Mouse (Mus musculus) frontal cortex, postnatal 36 days (tissue): ENCODE measurements at regions not wholly inside any gene's neighbourhood (a gene's known extent, or its start where the extent isn't known, plus 50 kb on each side); places are given as distances from the start of the nearest gene placed in this dataset.
"Not testable (repeated sequence)": the region's sequence is repeated elsewhere in the genome, so short reads cannot be mapped to it uniquely, and the experiment has no call there.

Experiments
- DNase-seq, 2 experiments: peaks; one replicate each; pipeline ENCODE4 v3.0.0; 2022; ENCODE audit warnings: low spot score in 2 of 2

DNA sequence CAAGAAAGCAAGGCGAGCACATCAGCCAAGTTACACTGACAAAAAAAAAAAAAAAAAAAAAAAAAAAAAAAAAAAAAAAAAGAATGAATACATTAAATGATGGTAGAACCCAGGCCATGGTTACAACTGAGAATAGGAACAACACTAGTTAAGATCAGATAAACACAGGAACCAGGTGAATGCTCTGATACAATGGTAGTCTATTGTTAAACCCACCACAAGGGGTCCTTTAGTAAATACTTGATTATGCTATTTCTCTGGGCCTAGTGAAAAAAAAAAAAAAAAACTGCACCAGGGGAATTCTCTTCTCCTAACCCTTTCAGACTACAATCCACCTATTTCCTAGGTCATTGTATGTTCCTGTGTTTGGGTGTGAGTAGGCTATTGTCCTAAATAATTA, 2289.7 kb downstream of the Cntnap5b start:
- no peak for DNase-seq

DNA sequence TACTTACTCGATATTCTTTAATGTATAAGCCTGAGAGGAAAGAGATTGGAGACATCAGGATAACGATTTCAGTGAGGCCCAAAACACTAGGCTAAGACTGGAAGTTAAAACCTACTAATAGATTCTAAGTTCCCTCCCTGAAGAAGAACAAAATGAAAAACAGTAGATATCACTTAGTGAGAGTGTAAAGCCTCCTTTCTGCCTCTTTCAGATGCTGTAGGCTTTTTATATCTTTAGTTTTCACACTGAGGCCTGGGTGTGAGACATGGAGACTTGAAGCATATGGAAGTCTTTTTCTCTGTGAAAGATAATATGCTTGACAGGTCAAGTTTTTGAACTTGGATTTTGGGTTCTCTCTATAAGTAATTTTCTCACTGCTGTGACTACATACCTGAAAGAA, 2333.1 kb downstream of the Cntnap5b start:
- peak in 1 of 2 experiments; percentile 3 for DNase-seq

- DNase-seq = peak; percentile 7 to 26
Measured at GRCm38 (mm10) chr1:102139021-102139420, 2366.5 kb downstream of the Cntnap5b start.

DNA sequence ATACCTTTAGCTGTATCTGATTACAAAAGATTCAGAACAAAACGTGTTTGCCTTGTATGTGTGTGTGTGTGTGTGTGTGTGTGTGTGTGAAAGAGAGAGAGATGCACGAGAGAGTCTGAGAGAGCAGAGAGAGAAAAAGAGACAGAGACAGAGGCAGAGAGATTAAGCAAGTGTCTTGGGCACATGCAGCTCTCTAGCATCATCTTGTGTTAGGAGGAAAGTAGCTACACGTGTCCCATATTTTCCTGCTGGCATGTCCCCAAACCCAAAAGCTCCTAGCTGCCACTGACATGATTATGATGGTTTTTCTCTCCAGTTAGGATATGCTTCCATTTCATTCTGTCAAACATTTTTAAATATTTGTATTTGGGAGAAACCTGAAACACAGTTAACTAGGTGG, 2373.8 kb downstream of the Cntnap5b start:
- peak in 1 of 2 experiments; percentile 16 for DNase-seq

DNA sequence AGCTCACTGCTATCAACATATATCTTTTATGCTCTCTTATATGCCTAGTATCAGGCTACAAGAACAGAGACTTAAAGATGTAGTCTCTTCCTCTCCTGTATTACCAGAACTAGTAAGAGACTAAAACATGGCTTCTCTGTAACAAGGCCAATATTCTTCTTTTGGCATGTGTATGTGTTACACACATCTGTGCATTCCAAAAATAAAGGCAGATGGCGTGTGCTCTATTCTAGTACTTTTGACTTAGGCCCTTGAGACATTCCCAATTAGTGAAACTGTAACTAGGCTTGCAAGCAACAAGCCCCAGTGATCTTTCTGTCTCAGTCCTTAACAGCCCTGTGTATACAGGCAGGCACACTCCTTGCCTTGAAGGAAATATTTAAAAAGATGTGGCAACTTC, 2394.1 kb downstream of the Cntnap5b start:
- no peak for DNase-seq

DNA sequence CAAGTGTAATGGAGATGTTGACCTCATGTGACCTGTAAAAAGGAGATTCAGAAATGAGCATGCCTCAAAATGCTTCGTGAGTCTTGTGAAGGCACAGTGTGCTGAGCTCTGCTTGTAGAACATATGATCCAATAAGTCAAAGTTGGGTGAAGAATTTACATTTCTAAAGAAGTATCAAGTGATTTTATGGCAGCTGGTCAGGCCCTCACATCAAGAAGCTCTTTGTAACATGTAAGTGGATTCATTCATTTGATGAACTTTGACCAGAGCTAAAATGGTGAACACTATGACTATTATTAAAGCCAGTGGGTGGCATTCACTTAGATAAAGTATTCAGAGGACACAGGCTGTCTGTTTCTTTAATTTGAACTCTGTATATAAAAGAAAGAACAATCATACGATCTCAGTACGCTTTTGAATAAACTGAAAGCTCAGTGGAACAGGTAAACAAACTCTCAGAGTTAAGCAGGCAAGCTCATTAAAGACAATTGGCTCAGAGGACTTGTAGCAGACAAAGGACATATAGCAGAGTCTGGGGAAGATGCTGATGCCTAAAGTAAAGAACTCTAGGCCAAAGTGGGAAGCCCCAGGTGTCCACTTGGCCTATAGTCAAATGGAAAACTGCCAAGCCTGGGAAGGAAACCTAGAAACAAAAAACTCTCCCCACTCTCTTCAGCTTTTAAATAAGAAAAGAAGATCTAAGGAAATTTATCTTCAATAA, 2398.2 kb downstream of the Cntnap5b start:
- DNase-seq = no peak

DNA sequence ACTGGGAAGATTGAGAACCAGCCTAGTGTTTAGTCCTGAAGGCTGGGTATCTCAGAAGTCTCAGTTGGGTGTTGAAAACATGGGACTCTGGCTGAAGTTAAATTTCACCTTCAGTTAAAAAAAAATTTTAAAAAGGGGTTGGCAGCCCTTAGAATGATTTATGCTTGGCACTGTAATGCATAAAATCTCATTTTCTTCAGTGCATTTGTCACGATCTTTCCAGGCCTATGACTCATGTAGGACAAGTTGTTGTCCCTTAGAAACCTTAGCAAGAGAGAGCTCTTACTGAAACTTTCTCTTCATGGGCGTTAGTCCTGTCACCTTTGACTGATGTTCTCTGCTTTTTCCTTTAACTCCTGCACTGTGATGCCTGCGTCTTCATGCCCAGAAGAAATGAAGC, 2413.4 kb downstream of the Cntnap5b start:
- no peak for DNase-seq

GRCm38 (mm10) chr1:102235473-102235872, 2462.9 kb downstream of the Cntnap5b start:
- DNase-seq = peak; percentile 6 to 10

GRCm38 (mm10) chr1:102263126-102263860, 2490.7 kb downstream of the Cntnap5b start:
- not testable (repeated sequence) for DNase-seq

DNA sequence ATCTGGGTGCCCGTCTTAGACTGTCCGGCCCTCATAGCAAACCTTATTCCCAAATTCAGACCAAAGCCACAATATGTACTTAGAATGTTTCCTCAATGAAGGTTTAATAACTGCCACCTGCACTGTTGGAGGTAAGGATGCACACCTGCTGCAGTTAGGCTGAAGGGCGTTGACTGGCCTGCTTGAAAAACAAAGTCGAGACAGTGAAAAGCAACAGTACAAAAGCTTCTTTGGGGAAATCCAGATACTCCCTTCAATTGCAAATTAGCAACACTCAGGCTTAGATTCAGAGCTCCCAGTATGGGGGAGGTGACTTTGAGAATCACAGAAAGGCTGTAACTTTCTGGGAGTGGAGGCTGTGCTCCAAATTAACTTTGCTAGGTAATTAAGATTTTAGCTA, 2491.9 kb downstream of the Cntnap5b start:
- not testable (repeated sequence) for DNase-seq

DNA sequence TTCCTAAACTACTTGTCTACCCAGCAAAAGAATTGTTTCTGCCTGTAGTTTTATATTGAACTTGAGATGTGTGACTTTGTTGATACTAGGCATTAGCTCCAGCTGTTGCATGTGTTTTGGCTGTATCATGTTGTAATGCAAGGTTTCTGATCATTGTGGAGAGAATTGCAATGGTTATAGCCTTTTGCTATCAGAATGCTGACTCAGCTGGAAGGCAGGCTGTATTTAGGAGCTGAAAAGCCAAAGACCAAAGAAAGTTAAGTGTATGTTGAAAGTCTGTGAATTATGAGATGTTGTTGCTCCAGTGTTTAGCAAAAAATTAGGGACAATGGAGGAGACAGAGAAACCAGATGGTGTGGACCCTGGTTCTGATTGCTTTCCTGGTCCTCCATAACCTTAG, 2493.9 kb upstream of the Cdh20 start:
- DNase-seq = no peak

DNA sequence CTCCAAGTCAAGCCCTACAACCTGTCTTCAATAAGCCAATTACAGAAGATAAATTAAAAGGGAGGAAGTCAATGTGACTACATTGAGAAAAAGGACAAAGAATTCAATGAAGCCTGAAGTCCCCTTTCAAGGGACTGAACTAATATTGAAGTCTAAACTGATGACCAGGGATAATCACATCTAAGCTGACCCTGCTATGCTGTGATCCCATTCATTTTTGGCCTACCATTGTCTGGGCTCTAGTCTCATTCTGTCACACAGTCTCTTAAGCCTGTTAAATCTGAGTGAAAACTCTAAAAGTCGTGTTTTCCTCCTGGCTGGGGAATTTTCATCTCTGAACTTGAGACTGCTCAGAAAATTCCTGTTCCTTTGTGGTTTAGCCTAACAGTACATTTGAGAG, 2480.0 kb upstream of the Cdh20 start:
- DNase-seq = no peak

- DNase-seq = no peak
Measured at GRCm38 (mm10) chr1:102303526-102303925, 2464.8 kb upstream of the Cdh20 start.

GRCm38 (mm10) chr1:102353136-102353535, 2415.2 kb upstream of the Cdh20 start:
- peak; percentile 0 to 22 for DNase-seq

- DNase-seq = not testable (repeated sequence)
Measured at GRCm38 (mm10) chr1:102357911-102358310, 2410.4 kb upstream of the Cdh20 start.

DNA sequence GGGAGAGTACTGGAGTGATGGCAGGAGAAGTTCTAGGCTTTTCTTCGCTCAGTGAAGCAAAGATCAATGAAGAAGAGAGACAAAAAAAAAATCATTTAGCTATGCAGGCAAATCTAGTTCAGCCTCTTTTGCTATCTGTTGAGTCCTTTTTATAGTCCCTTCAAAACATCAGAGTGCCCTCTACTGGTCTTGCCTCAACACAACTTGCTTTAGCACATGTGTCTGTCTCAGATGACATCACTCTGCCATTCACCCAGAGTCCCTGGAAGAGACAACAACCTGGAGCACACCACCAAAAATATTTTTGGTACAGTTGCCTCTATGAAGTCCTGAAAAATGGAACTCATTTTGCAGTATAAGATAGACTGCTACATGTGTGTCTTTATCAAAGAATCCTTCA, 2389.7 kb upstream of the Cdh20 start:
- DNase-seq = peak in 1 of 2 experiments; percentile 10
